Mouse (Mus musculus): Measurements from ENCODE around the gene Cdk2.

Cdk2 gene

DNA sequence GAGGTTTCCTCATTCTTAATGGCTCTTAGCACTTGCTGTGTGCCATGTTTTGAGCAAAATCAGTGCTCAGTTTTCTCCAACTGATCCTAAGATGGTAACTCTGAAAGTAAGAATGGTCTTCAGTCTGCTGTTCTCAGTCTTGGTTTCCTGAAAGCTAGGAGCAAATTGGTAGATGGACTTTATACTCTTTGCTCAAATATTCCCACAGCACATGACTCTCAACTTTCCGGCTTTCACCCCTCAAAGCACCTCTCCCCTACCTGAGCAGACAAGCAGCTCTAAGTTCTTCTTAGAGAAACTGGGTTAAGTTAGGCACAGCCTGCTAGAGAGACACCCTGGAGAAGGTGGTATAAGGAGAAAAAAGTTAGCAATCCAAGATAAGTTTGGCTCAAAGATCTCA, 48.1 kb downstream of the Cdk2 start:
- DNase-seq (ENCODE audit: low read depth, low spot score), result no peak

DNA sequence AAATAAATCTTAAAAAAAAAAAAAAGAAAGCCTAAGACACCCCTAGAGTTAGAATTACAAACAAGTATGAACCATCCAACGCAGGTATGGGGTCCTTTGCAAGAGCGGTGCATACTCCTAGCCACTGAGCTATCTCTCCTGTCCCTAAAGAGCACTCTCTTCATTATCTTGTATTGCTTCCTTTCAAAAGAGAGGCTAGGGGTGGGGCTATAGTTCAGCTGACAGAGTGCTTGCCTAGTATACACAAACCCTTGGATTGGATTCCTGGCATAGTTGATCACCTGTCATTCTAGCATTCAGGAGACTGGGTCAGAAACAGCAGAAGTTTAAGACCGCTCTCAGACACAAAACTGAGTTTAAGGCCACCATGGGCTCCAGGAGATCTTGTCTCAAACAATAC, 49.6 kb downstream of the Cdk2 start:
- no peak for DNase-seq (ENCODE audit: low read depth, low spot score)

DNA sequence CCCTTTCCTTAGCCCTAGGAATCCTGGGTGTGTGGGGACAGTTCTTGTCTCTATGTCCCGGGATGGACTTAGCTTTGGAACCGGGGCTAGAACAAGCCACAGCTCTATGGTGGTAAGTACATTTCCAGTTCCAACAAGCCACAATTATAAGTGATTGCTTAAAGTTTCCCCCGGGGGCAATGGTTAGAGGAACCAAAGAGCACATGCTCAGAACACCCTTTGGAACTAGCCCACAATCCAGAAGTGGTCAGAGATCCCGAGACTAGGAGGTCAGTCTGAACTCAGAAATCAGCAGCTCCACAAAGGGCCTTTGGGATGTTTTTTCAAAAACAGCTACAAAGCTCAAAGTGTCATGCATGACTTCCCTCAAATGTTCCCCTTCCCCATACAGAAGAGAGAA, 51.0 kb downstream of the Cdk2 start:
- no peak for DNase-seq (ENCODE audit: low read depth, low spot score)

Measured in CD4-positive helper T cell, adult 2 months (primary cell).